Mouse (Mus musculus) embryo, embryonic 10.5 days (tissue): ENCODE data around the gene Vps26b.

Experiments used
- DNase-seq: peaks from one replicate; pipeline ENCODE4 v3.0.0-alpha.2; 2015; ENCODE audit warnings: low spot score

Vps26b gene

GRCm38 (mm10) chr9:26993900-26994299 is 36.0 kb downstream of the Vps26b start:
- no peak for DNase-seq

GRCm38 (mm10) chr9:26993118-26993517 is 36.7 kb downstream of the Vps26b start:
- DNase-seq = no peak

GRCm38 (mm10) chr9:26990181-26990580 is 39.7 kb downstream of the Vps26b start:
- DNase-seq = no peak

GRCm38 (mm10) chr9:26985668-26986277 is 44.1 kb downstream of the Vps26b start:
- no peak for DNase-seq

GRCm38 (mm10) chr9:26985090-26985613 is 44.7 kb downstream of the Vps26b start:
- DNase-seq = no peak

- no peak for DNase-seq
These were observed 51.1 kb downstream of the Vps26b start for GRCm38 (mm10) chr9:26978776-26979175.

- no peak for DNase-seq
These were observed 52.1 kb downstream of the Vps26b start for GRCm38 (mm10) chr9:26977754-26978153.
